Mouse (Mus musculus) embryonic fibroblast, embryonic 13.5 days (primary cell): ENCODE results near the gene Hist1h4b.

ENCODE experiments used
- CTCF ChIP-seq: IDR thresholded peaks from 2 replicates; pipeline ENCODE4 v1.5.1; 2011; ENCODE audit warnings: mild to moderate bottlenecking, control low read depth, low read length, moderate library complexity, borderline replicate concordance; ENCODE audit not compliant: insufficient read depth
- POLR2A ChIP-seq: IDR thresholded peaks from 2 replicates; pipeline ENCODE4 v1.6.1; 2011; ENCODE audit warnings: low read depth, mild to moderate bottlenecking, control low read depth, low read length, moderate library complexity

DNA sequence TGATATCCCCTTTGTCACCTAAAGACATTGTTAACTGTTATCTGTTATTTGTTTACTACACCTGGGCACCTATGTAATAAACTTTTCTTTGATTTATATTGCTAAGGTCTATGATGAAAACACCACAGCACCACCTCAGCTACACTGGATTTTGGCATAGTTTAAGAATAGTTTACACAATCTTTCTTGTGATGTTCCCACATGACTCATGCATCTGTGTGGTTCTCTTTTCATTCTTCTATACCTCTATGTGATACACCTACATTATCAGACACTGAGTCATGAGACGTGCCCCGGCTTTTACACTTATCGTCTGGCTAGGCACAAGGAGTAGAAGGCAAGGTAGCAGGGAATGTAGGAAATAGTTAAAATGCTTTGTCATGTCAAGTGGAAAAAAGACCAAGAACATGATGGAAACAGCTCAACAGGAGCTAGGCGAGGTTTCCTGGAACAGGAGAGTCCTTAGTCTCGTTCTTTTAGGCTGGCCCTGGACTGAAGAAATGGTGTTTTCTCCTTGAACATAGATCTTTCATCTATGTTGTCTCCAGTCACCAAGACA lies 7.2 kb upstream of the Hist1h4b start:
- TF ChIP-seq CTCF = no peak
- TF ChIP-seq POLR2A = no peak
